Mouse (Mus musculus): Measurements from ENCODE around the gene Zbtb4. TPM values are rescaled to one million over a fixed set of nuclear protein-coding genes. Genes with fewer than 3 reads are reported as not detected.

Zbtb4 gene
- polyA plus RNA-seq, 1 experiment = 3.6 TPM

DNA sequence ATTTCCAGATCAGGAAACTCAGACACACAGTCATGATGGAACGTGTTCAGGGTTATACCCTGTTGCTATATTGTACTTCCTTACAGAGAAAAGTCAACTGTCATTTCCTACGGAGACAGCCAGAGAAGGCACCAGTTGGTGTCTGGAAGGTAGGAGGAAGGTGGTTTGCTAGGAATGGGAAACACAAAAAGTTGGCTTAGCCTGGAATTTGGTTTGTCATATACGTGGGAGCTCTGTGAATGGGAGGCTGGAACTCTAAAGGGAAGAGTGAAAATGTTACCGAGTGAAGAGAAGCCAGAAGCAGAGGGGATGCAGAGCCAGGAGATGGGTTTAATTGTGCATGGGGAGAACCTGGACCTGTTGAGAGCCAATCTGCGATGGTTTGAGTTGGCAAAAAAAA is 25.7 kb downstream of the Zbtb4 start:
- Histone ChIP-seq H3K27ac (ENCODE audit: insufficient read depth, low read length) (no peak overlapping the region), H3K4me1 (ENCODE audit: control insufficient read depth, insufficient read depth, low read length) (no peaks in the 10 kb centered on the region), H3K27me3 (ENCODE audit: control insufficient read depth, insufficient read depth, low read length, poor library complexity, severe bottlenecking) (no peaks in the 10 kb centered on the region), H3K36me3 (ENCODE audit: control insufficient read depth, insufficient read depth, low read length, poor library complexity, severe bottlenecking) (no peaks in the 10 kb centered on the region), H3K4me3 (ENCODE audit: low read depth, low read length) (no peak overlapping the region), H3K9me3 (replicated peaks; ENCODE audit: control insufficient read depth, insufficient read depth, low read length, poor library complexity, severe bottlenecking) (no peaks in the 10 kb centered on the region), H3K9ac (ENCODE audit: low read depth, poor library complexity, severe bottlenecking) (no peak overlapping the region)
- TF ChIP-seq EP300 (IDR thresholded peaks at IDR 0.05; ENCODE audit: insufficient read depth, low read depth, low read length) (no peak), POLR2A (IDR thresholded peaks at IDR 0.05; ENCODE audit: insufficient read depth, low read length) (no peak), CTCF (IDR thresholded peaks at IDR 0.05; ENCODE audit: low read depth, low read length) (no peak)

DNA sequence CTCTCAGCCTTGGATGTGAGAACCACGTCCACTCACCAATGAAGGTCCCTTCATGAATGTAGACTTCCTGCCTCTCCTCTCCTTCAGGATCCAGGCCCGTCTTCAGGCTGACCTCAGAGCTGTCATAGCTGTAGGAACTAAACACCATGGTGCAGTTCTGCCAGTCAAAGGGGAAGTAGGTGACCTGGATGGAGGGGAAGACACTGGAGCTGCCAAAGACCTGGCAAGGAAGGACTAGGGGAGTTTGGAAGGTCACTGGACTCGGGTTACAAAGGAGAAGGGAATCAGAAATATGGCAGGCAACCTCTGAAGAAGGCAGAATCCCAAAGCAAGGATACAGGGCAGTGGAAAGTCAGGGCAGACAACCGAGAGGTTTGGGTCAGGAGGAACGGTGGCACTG is 27.7 kb downstream of the Zbtb4 start:
- H3K36me3 ChIP-seq (ENCODE audit: control insufficient read depth, insufficient read depth, low read length, poor library complexity, severe bottlenecking) = no peaks in the 10 kb centered on the region
- TF ChIP-seq POLR2A (IDR thresholded peaks at IDR 0.05; ENCODE audit: insufficient read depth, low read length) = no peak
- no peak for TF ChIP-seq CTCF (IDR thresholded peaks at IDR 0.05; ENCODE audit: low read depth, low read length)
- no peak for TF ChIP-seq EP300 (IDR thresholded peaks at IDR 0.05; ENCODE audit: insufficient read depth, low read depth, low read length)
- no peak overlapping the region for H3K27ac ChIP-seq (ENCODE audit: insufficient read depth, low read length)
- no peaks in the 10 kb centered on the region for H3K27me3 ChIP-seq (ENCODE audit: control insufficient read depth, insufficient read depth, low read length, poor library complexity, severe bottlenecking)
- no peak overlapping the region for H3K4me3 ChIP-seq (ENCODE audit: low read depth, low read length)
- H3K9ac ChIP-seq (ENCODE audit: low read depth, poor library complexity, severe bottlenecking) = no peak overlapping the region
- no peaks in the 10 kb centered on the region for H3K9me3 ChIP-seq (replicated peaks; ENCODE audit: control insufficient read depth, insufficient read depth, low read length, poor library complexity, severe bottlenecking)
- H3K4me1 ChIP-seq (ENCODE audit: control insufficient read depth, insufficient read depth, low read length) = no peaks in the 10 kb centered on the region

DNA sequence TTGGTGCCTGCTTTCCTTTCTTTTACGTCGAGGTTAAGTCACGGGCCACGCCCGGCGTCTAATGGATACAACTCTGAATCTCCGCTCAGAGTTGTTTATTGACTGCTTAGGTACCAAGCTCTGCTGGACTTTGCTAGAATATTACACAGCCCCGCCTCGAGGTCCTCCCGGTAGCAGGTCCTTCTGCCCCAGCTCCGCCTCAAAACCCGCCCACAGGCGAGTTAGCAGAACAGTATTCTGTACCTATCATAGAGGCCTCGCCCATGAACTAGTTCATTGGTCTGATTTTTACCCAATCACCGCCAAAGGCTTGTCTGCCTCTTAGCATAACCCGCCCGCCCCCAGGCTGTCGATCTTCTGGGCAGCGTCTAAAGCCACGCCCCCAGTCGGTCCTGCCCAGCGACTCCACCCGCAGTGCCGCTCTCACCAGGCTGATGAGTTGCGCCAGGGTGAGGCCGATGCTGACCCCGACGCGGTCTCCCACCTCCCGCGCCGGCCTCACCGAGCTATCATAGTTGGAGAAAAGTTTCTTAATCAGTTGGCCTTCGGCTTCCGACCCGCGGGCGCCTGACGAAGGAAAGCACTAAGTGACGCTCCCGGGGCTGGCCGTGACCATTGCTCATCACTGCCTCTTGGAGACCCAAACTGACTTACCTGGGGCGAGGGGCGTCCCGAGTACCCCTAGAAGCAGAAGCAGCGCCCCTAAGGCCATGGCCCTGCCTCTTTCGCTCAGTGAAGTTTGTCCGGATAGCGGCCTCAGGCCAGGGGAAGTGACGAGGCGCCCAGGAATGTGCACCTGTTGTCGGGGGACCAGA is 29.7 kb downstream of the Zbtb4 start, which contains the start of gene Chrnb1:
Gene Chrnb1 (minus strand): TSS at position 776 of the 815 bp plus-strand sequence.
- peak; percentile 9 for TF ChIP-seq POLR2A (IDR thresholded peaks at IDR 0.05; ENCODE audit: insufficient read depth, low read length)
- no peak for TF ChIP-seq EP300 (IDR thresholded peaks at IDR 0.05; ENCODE audit: insufficient read depth, low read depth, low read length)
- no peak for TF ChIP-seq CTCF (IDR thresholded peaks at IDR 0.05; ENCODE audit: low read depth, low read length)
- peak within 1 kb of the TSS; percentile 62 for H3K9ac ChIP-seq (ENCODE audit: low read depth, poor library complexity, severe bottlenecking)
- H3K36me3 ChIP-seq (ENCODE audit: control insufficient read depth, insufficient read depth, low read length, poor library complexity, severe bottlenecking) = no peaks in the 10 kb centered on the region
- H3K4me1 ChIP-seq (ENCODE audit: control insufficient read depth, insufficient read depth, low read length) = no peaks in the 10 kb centered on the region
- no peak within 1 kb of the TSS for H3K27ac ChIP-seq (ENCODE audit: insufficient read depth, low read length)
- H3K4me3 ChIP-seq (ENCODE audit: low read depth, low read length) = peak within 1 kb of the TSS; percentile 96
- no peaks in the 10 kb centered on the region for H3K27me3 ChIP-seq (ENCODE audit: control insufficient read depth, insufficient read depth, low read length, poor library complexity, severe bottlenecking)
- no peaks in the 10 kb centered on the region for H3K9me3 ChIP-seq (replicated peaks; ENCODE audit: control insufficient read depth, insufficient read depth, low read length, poor library complexity, severe bottlenecking)

DNA sequence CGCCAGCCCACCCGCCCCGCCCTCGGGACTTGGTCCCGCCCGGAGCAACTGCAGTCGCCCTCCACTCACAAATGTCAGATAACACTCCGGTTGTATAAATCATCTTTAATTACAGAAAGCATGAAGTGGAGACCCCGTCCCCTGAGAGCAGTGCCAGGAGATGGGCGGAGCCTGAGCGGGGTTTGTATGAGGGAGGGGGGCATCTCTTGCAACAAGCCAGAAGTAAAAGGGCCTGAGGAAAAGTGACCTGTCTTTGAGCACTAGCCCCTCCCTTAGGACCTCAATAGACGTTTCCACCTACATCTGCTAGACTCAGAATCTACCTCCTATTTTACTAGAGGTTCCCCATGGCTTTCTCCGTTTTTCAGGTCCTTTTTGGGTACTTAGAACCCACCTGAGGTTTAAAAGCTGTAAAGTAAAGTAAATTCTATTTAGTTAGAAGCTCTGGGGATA is 30.3 kb downstream of the Zbtb4 start:
- Histone ChIP-seq H3K4me3 (ENCODE audit: low read depth, low read length) (peak overlapping the region; percentile 96), H3K9ac (ENCODE audit: low read depth, poor library complexity, severe bottlenecking) (peak overlapping the region; percentile 62), H3K4me1 (ENCODE audit: control insufficient read depth, insufficient read depth, low read length) (no peaks in the 10 kb centered on the region), H3K36me3 (ENCODE audit: control insufficient read depth, insufficient read depth, low read length, poor library complexity, severe bottlenecking) (no peaks in the 10 kb centered on the region), H3K9me3 (replicated peaks; ENCODE audit: control insufficient read depth, insufficient read depth, low read length, poor library complexity, severe bottlenecking) (no peaks in the 10 kb centered on the region), H3K27ac (ENCODE audit: insufficient read depth, low read length) (no peak overlapping the region), H3K27me3 (ENCODE audit: control insufficient read depth, insufficient read depth, low read length, poor library complexity, severe bottlenecking) (no peaks in the 10 kb centered on the region)
- TF ChIP-seq CTCF (IDR thresholded peaks at IDR 0.05; ENCODE audit: low read depth, low read length) (no peak), EP300 (IDR thresholded peaks at IDR 0.05; ENCODE audit: insufficient read depth, low read depth, low read length) (no peak), POLR2A (IDR thresholded peaks at IDR 0.05; ENCODE audit: insufficient read depth, low read length) (no peak)

DNA sequence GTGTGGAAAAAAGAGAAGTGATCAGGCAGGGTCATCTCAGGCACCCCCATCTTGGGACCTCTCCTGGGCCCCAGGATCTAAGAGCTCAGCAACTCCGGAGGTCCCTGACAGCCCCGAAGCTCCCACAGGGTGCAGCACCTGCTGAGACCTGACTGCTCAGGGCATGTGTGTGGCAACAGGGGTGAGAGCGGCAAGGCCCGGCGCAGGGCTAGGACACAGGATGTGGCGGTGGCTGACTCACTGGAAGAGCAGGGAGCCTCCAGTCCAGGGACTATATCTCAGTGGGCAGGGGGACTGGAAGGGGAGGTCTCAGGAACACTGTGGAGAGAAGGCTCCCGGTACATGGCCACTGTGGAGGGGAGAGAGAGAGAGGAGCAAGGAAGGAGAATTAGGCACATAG is 32.2 kb downstream of the Zbtb4 start:
- Histone ChIP-seq H3K9me3 (replicated peaks; ENCODE audit: control insufficient read depth, insufficient read depth, low read length, poor library complexity, severe bottlenecking) (no peaks in the 10 kb centered on the region), H3K4me3 (ENCODE audit: low read depth, low read length) (no peak overlapping the region), H3K4me1 (ENCODE audit: control insufficient read depth, insufficient read depth, low read length) (no peaks in the 10 kb centered on the region), H3K9ac (ENCODE audit: low read depth, poor library complexity, severe bottlenecking) (no peak overlapping the region), H3K27ac (ENCODE audit: insufficient read depth, low read length) (no peak overlapping the region), H3K36me3 (ENCODE audit: control insufficient read depth, insufficient read depth, low read length, poor library complexity, severe bottlenecking) (no peaks in the 10 kb centered on the region), H3K27me3 (ENCODE audit: control insufficient read depth, insufficient read depth, low read length, poor library complexity, severe bottlenecking) (peaks cover 12% of the 10 kb centered on the region)
- TF ChIP-seq CTCF (IDR thresholded peaks at IDR 0.05; ENCODE audit: low read depth, low read length) = no peak

DNA sequence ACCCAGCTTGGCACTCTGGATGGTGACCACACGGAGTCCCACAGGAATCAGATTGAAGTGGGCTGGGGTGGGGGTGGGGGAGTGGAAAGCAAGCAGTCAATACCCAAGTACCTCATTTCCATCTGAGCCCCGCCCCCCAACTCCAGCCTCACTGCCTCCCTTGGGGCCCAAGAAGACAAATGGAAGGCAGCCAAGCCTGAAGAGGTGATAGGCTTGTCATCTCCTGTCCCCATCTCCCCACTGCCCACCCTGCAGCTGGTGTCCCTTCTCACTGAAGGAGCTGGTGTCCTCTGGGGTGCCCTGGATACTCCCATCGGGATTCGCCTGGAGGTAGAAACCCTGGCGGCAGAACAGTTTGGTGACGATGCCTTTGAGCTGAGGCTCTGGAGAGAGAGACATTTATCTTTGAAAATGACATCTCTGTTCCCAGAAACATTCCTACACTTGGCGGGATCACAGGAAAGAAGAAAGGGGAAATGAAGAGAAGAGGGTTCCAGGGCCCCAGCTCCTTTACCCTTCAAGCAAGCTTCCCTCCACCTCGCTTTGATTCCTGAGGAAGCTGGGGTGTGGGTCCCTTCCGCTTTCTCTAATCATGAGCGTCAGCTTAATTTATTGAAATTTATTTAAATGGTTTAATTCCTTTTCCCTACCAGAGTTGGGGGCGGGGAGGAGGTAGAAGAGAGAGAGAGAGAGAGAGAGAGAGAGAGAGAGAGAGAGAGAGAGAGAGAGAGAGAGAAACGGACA is 33.9 kb downstream of the Zbtb4 start:
- Histone ChIP-seq H3K9ac (ENCODE audit: low read depth, poor library complexity, severe bottlenecking) (no peak overlapping the region), H3K27me3 (ENCODE audit: control insufficient read depth, insufficient read depth, low read length, poor library complexity, severe bottlenecking) (peaks cover 12% of the 10 kb centered on the region), H3K4me3 (ENCODE audit: low read depth, low read length) (peak overlapping the region; percentile 76), H3K27ac (ENCODE audit: insufficient read depth, low read length) (no peak overlapping the region), H3K36me3 (ENCODE audit: control insufficient read depth, insufficient read depth, low read length, poor library complexity, severe bottlenecking) (no peaks in the 10 kb centered on the region), H3K4me1 (ENCODE audit: control insufficient read depth, insufficient read depth, low read length) (no peaks in the 10 kb centered on the region), H3K9me3 (replicated peaks; ENCODE audit: control insufficient read depth, insufficient read depth, low read length, poor library complexity, severe bottlenecking) (no peaks in the 10 kb centered on the region)
- TF ChIP-seq POLR2A (IDR thresholded peaks at IDR 0.05; ENCODE audit: insufficient read depth, low read length) (no peak), EP300 (IDR thresholded peaks at IDR 0.05; ENCODE audit: insufficient read depth, low read depth, low read length) (0 out of 2 replicates have a peak, but pooled peaks have one; percentile 18)

Data from ES-Bruce4 (cell line).